Mouse (Mus musculus) G1E (cell line): ENCODE data around the gene Trem2. TPM values are rescaled to one million over a fixed set of nuclear protein-coding genes. Genes with fewer than 3 reads are reported as not detected.

ENCODE experiments used
- ATAC-seq: 2 replicates; pipeline ENCODE4 v1.8.0; 2016; ENCODE audit warnings: mild to moderate bottlenecking; ENCODE audit not compliant: insufficient number of reproducible peaks, poor library complexity, low FRiP score, severe bottlenecking; ENCODE audit errors: extremely low read depth
- DNase-seq: peaks from one replicate; pipeline ENCODE4 v3.0.0; 2012; ENCODE audit warnings: low spot score
- H3K27me3 ChIP-seq: 2 replicates; pipeline ENCODE4 v1.6.1; 2012; ENCODE audit warnings: mild to moderate bottlenecking, low read length, inconsistent platforms; ENCODE audit not compliant: insufficient read depth
- H3K36me3 ChIP-seq: replicated peaks from 2 replicates; pipeline ENCODE3; 2012; ENCODE audit warnings: mild to moderate bottlenecking, inconsistent platforms
- H3K4me1 ChIP-seq: 2 replicates; pipeline ENCODE4 v1.6.1; 2012; ENCODE audit warnings: low read depth, low read length, inconsistent platforms, mixed read lengths; ENCODE audit not compliant: insufficient read depth
- H3K4me3 ChIP-seq: 2 replicates; pipeline ENCODE4 v1.5.1; 2012; ENCODE audit warnings: low read depth, mild to moderate bottlenecking, inconsistent platforms, low read length, moderate library complexity, mixed read lengths
- H3K9me3 ChIP-seq: replicated peaks from 2 replicates; pipeline ENCODE4 v1.6.1; 2012; ENCODE audit warnings: inconsistent platforms
- CTCF ChIP-seq: IDR thresholded peaks from 2 replicates; pipeline ENCODE4 v1.5.1; 2012; ENCODE audit warnings: low read depth, low read length, inconsistent platforms, mixed read lengths
- GATA1 ChIP-seq: IDR thresholded peaks from 2 replicates; pipeline ENCODE4 v1.6.1; 2012; ENCODE audit warnings: borderline replicate concordance, low read length, inconsistent platforms, mixed read lengths
- GATA2 ChIP-seq: IDR thresholded peaks from 2 replicates; pipeline ENCODE4 v1.6.1; 2012; ENCODE audit warnings: low read depth, low read length, inconsistent platforms, borderline replicate concordance
- POLR2AphosphoS5 ChIP-seq: IDR thresholded peaks from 2 replicates; pipeline ENCODE4 v1.6.1; 2012; ENCODE audit warnings: low read depth, low read length, inconsistent platforms; ENCODE audit not compliant: insufficient replicate concordance
- TAL1 ChIP-seq: conservative IDR thresholded peaks from 2 replicates; pipeline ENCODE4 v1.6.1; 2012; ENCODE audit warnings: low read depth, low read length, inconsistent platforms, mixed read lengths
- polyA plus RNA-seq: library from polyadenylated mRNA; stranded (reverse); fragments of >175 nt; gene quantifications from 2 replicates; pipeline ENCODE4 v1.2.3, GENCODE M21; 2012
- total RNA-seq, 2 experiments: library from RNA; stranded (forward) in 1 of 2; stranded (reverse) in 1 of 2; fragments of 200-1000 nt in 1 of 2; fragments of >200 nt in 1 of 2; fragmentation: Nextera tagmentation in 1 of 2; gene quantifications; 2 replicates each; pipeline ENCODE4 v1.2.3; 2014 to 2017

The Trem2 gene
- total and polyA plus RNA-seq, 3 experiments = 0.60 to 2.3 (median 1.3) TPM

DNA sequence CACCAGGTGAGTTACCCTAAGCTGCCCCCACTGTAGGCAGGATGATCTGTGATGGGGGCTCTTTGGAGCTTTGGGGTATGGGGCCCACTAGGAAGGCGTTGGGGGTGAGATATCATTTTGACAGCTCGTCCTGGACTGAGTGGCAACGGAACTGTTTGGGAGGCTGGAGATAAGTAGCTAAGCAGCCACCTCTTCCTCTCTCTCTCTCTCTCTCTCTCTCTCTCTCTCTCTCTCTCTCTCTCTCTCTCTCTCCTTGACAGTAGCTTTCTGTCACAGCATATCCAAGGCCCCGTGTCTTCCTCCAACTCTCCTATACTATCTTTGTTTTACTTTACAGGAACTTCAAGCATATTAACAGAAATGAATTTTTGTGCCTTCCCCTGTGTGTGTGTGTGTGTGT, 14.3 kb downstream of the Trem2 start:
- DNase-seq (no peak), ATAC-seq (peak; percentile 59)
- no peak for TF ChIP-seq POLR2AphosphoS5
- TF ChIP-seq CTCF = no peak
- TF ChIP-seq GATA1 = no peak
- TF ChIP-seq TAL1 = no peak
- TF ChIP-seq GATA2 = no peak
- peaks cover 23% of the 10 kb centered on the region for H3K27me3 ChIP-seq
- no peaks in the 10 kb centered on the region for H3K36me3 ChIP-seq
- H3K4me3 ChIP-seq = no peak overlapping the region; the same call in 1 of the 2 replicates
- H3K9me3 ChIP-seq = no peaks in the 10 kb centered on the region
- peaks cover 29% of the 10 kb centered on the region for H3K4me1 ChIP-seq

DNA sequence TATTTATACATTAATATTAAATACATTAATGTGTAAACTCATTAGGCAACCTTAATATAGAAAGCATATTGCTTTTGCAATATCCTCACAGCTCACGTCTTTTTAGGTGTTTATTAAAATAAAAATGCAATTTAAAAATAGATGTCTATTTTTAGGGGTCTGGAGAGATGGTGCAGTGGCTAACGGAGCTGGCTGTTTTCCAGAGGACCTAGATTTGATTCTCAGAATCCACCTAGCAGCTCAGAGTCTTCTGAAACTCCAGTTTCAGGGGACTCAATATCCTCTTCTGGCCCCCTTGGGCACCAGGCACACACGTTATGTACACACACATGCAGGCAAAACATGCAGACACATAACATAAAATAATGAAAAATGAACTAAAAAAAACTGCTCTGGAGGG, 16.1 kb downstream of the Trem2 start:
- H3K4me3 ChIP-seq = no peak overlapping the region
- peaks cover 29% of the 10 kb centered on the region for H3K4me1 ChIP-seq
- H3K9me3 ChIP-seq = no peaks in the 10 kb centered on the region
- H3K36me3 ChIP-seq = no peaks in the 10 kb centered on the region
- H3K27me3 ChIP-seq = peaks cover 28% of the 10 kb centered on the region
- no peak for ATAC-seq
- no peak for TF ChIP-seq GATA2
- no peak for TF ChIP-seq POLR2AphosphoS5
- no peak for TF ChIP-seq CTCF
- no peak for TF ChIP-seq TAL1
- TF ChIP-seq GATA1 = no peak
- DNase-seq = no peak

DNA sequence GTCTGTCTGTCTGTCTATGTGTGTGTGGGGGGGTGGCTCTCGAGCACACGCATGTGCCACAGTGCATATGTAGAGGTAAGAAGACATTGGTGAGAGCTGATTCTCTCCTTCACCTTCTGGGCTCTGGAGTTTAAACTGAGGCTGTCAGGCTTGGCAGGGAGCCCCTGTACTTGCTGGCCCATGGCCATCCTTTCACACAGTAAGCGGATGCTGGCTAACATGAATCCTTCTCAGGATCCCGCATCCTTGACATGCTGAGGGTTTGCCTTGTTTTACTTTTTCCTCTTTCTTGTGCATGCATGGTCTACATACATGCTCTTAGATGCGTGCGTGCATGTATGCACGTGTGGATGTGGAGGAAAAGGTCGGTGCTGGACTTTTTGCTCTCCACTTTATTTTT, 16.8 kb downstream of the Trem2 start:
- no peak for TF ChIP-seq GATA1
- no peak for TF ChIP-seq POLR2AphosphoS5
- TF ChIP-seq GATA2 = no peak
- no peak for TF ChIP-seq TAL1
- no peak for TF ChIP-seq CTCF
- Histone ChIP-seq H3K4me3 (no peak overlapping the region), H3K36me3 (no peaks in the 10 kb centered on the region), H3K4me1 (peaks cover 29% of the 10 kb centered on the region), H3K27me3 (peaks cover 28% of the 10 kb centered on the region), H3K9me3 (no peaks in the 10 kb centered on the region)
- ATAC-seq (no peak), DNase-seq (no peak)

DNA sequence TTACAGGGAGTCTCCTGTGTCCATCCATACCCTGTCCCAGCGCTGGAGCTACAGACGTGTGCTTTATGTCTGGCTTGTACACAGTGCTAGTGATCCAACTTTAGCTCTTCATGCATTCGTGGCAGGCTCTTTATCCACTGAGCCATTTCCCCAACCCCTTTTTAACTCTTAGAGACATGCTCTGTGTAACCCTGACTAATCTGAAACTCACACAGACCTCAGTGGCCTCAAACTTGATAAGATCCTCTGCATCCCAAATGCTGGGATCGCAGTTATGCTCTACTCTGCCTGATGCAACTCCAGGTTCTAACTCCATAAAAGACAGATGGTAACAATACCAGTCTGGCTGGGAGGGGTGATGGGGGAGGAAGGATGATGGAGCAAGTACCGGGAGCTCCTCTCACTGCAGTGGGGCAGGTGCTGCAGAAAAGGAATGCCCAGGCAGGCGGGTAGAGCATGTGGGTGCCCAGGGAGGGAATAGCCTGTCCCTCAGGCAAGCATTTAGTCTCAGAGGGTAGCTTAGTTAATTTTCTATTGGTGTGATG, 17.3 kb downstream of the Trem2 start:
- DNase-seq (no peak), ATAC-seq (no peak)
- H3K9me3 ChIP-seq = no peaks in the 10 kb centered on the region
- H3K36me3 ChIP-seq = no peaks in the 10 kb centered on the region
- peaks cover 31% of the 10 kb centered on the region for H3K27me3 ChIP-seq
- no peak overlapping the region for H3K4me3 ChIP-seq
- peaks cover 29% of the 10 kb centered on the region for H3K4me1 ChIP-seq
- TF ChIP-seq GATA2 (no peak), TAL1 (no peak), CTCF (no peak), GATA1 (no peak), POLR2AphosphoS5 (no peak)

- H3K27me3 ChIP-seq = peaks cover 32% of the 10 kb centered on the region
- DNase-seq (no peak), ATAC-seq (no peak)
- TF ChIP-seq GATA2 = no peak
- no peak for TF ChIP-seq TAL1
- no peak for TF ChIP-seq CTCF
- no peak for TF ChIP-seq POLR2AphosphoS5
- no peak for TF ChIP-seq GATA1
- H3K4me1 ChIP-seq = peaks cover 13% of the 10 kb centered on the region; the same call in 1 of the 2 replicates
- H3K9me3 ChIP-seq = no peaks in the 10 kb centered on the region
- no peaks in the 10 kb centered on the region for H3K36me3 ChIP-seq
- no peak overlapping the region for H3K4me3 ChIP-seq
Observed at GRCm38 (mm10) chr17:48365511-48366155, 19.4 kb downstream of the Trem2 start.

DNA sequence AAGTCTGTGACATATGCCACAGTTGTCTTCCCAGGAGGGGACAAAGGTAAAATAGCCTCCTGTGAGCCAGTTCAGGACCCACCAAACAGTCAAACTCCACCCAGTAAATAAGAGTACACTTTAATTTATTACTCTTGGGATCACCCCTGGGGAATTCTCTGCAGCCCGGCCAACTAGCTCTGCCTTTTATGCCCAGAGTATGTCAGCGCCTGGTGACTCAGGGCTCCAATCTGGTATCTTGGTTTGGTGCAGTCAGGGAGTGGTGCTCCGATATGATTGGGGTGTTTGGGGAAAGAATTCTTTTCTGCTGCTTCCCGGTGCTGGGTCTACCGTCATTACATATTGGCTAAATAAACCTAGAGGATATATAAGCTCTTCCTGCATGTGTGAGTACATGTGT, 20.6 kb downstream of the Trem2 start:
- DNase-seq (no peak), ATAC-seq (no peak)
- no peaks in the 10 kb centered on the region for H3K36me3 ChIP-seq
- H3K27me3 ChIP-seq = peaks cover 32% of the 10 kb centered on the region
- TF ChIP-seq GATA2 = no peak
- no peak for TF ChIP-seq CTCF
- no peak for TF ChIP-seq GATA1
- no peak for TF ChIP-seq TAL1
- TF ChIP-seq POLR2AphosphoS5 = no peak
- no peak overlapping the region for H3K4me3 ChIP-seq
- H3K4me1 ChIP-seq = peaks cover 8% of the 10 kb centered on the region; the same call in 1 of the 2 replicates
- H3K9me3 ChIP-seq = no peaks in the 10 kb centered on the region
